ENCODE assay signal across 8 mouse cellular contexts in the genomic region with DNA sequence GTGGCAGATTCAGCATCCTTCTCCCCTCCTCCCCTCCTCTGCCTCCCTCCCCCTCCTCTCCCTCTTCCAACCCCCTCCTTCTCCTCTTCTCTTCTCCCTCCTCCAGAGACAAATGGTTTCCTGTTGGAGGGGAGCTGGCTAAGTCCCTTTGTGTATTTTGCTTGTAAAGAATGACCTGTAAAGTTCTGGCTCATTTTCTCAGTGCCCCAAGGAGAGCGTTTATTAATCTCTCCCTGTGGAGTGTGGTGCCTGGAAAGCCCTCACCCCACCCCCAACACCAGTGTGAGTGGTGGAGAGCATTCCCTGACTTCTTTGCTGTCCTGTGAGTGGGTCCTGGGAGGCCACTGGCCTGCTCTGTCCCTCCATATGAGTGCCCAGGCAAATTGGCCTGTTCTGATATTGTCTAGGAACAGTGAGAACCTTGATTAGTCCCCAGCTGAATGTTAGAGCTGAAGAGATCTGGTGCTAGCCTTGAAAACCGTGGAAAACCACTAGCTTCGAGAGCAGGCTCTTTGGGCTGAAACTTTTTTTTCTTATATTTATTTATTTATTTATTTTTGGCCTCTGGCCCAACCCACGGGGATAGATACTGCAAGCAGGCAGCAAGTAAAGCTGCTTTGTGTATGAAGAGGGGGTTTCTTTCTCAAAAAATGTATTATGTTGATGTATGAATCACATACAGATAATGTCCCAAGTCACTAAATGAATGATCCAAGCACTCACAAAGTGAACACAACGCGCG.
DNase-seq lines count a peak whose midpoint lies in the region; ATAC-seq and TF ChIP-seq lines count a peak whose summit lies in the region.
"Had no signal": no experiment of that assay in that cellular context is flagged by ENCODE, and none has a peak within 500 bp of the region (broad histone marks: within the 10 kb centered on the region; RNA-seq: fewer than 3 reads in every experiment).

No protein-coding gene starts in this region.

- no peak for TF ChIP-seq CTCF in lung, embryonic 14.5 days (IDR thresholded peaks at IDR 0.05; ENCODE audit: low read depth)
- no peak for TF ChIP-seq CTCF in forebrain, postnatal 0 days (IDR thresholded peaks at IDR 0.05; ENCODE audit: low read depth)

- peaks cover 33% of the 10 kb centered on the region for H3K4me1 ChIP-seq in lung, embryonic 14.5 days (ENCODE audit: insufficient read depth)
- peaks cover 14% of the 10 kb centered on the region for H3K4me1 ChIP-seq in forebrain, postnatal 0 days (ENCODE audit: insufficient read depth)
- H3K4me1 ChIP-seq in limb, embryonic 13.5 days, result peaks cover 43% of the 10 kb centered on the region

- no peak overlapping the region for H3K4me2 ChIP-seq in lung, embryonic 14.5 days
- H3K4me2 ChIP-seq in forebrain, postnatal 0 days (ENCODE audit: low read depth), result no peak overlapping the region
- H3K4me2 ChIP-seq in limb, embryonic 13.5 days (replicated peaks), result no peak overlapping the region

- no peaks in the 10 kb centered on the region for H3K9me3 ChIP-seq in lung, embryonic 14.5 days (ENCODE audit: low read depth, low read length)
- H3K9me3 ChIP-seq in forebrain, postnatal 0 days (ENCODE audit: low read length), result no peaks in the 10 kb centered on the region
- H3K9me3 ChIP-seq in limb, embryonic 13.5 days, result no peaks in the 10 kb centered on the region

- peak; percentile 65 for DNase-seq in lung, embryonic 14.5 days
- no peak for DNase-seq in lung, postnatal 36 days
- no peak for DNase-seq in forebrain, postnatal 0 days
- DNase-seq in testis, postnatal 10 days (ENCODE audit: low spot score), result peak; percentile 64
- no peak for DNase-seq in B cell, adult 2 months
- no peak for DNase-seq in layer of hippocampus, postnatal 25 days (ENCODE audit: extremely low spot score in 1 of 2, low spot score in 1 of 2)
- DNase-seq: thymus, adult 18-20 months had no signal

- WGBS in lung, embryonic 14.5 days, result 40% methylated on average over 7 of the region's 7 CpGs
- 48% methylated on average over 7 of the region's 7 CpGs for WGBS in forebrain, postnatal 0 days
- WGBS in limb, embryonic 13.5 days, result 48% methylated on average over 7 of the region's 7 CpGs

- H3K4me3 ChIP-seq in lung, embryonic 14.5 days (ENCODE audit: low read depth, low read length), result no peak overlapping the region
- H3K4me3 ChIP-seq in forebrain, postnatal 0 days (ENCODE audit: low read depth, low read length), result no peak overlapping the region
- no peak overlapping the region for H3K4me3 ChIP-seq in limb, embryonic 13.5 days

- H3K27ac ChIP-seq in lung, embryonic 14.5 days (ENCODE audit: low read depth), result peak overlapping the region; percentile 67
- peak overlapping the region; percentile 54; the same call in 1 of the 2 replicates for H3K27ac ChIP-seq in forebrain, postnatal 0 days (ENCODE audit: low read depth, low read length)
- peak overlapping the region; percentile 64 for H3K27ac ChIP-seq in limb, embryonic 13.5 days

- ATAC-seq in lung, embryonic 14.5 days (ENCODE audit: insufficient read depth), result peak; percentile 67
- peak; percentile 14; the same call in 1 of the 2 replicates for ATAC-seq in forebrain, postnatal 0 days
- ATAC-seq in limb, embryonic 13.5 days (ENCODE audit: low FRiP score, low read depth), result no peak

- H3K36me3 ChIP-seq in lung, embryonic 14.5 days (ENCODE audit: insufficient read depth), result no peaks in the 10 kb centered on the region
- 0 out of 2 replicates have a peak, but pooled peaks cover 6% of the 10 kb centered on the region for H3K36me3 ChIP-seq in forebrain, postnatal 0 days (ENCODE audit: insufficient read depth)
- no peaks in the 10 kb centered on the region for H3K36me3 ChIP-seq in limb, embryonic 13.5 days

- no peaks in the 10 kb centered on the region for H3K27me3 ChIP-seq in lung, embryonic 14.5 days (ENCODE audit: insufficient read depth, low read length)
- no peaks in the 10 kb centered on the region for H3K27me3 ChIP-seq in forebrain, postnatal 0 days (ENCODE audit: insufficient read depth, low read length)
- no peaks in the 10 kb centered on the region for H3K27me3 ChIP-seq in limb, embryonic 13.5 days

- 0 out of 2 replicates have a peak overlapping the region, but pooled peaks have one; percentile 1 for H3K9ac ChIP-seq in lung, embryonic 14.5 days
- no peak overlapping the region for H3K9ac ChIP-seq in forebrain, postnatal 0 days
- H3K9ac ChIP-seq in limb, embryonic 13.5 days, result 0 out of 2 replicates have a peak overlapping the region, but pooled peaks have one; percentile 14

Comparison
In these comparisons a context has a peak if more than half of its experiments do, and no peak if none do; other contexts are left out.
1. DNase-seq: peak in lung, embryonic 14.5 days (single experiment) and testis, postnatal 10 days (single experiment); none in lung, postnatal 36 days (single experiment), forebrain, postnatal 0 days (single experiment), B cell, adult 2 months (0 of 2) and layer of hippocampus, postnatal 25 days (0 of 2).
2. Peak in every context shown above with its lines, with median percentiles within 50 percentile points of each other: H3K27ac ChIP-seq.